ENCODE assay signal across 24 mouse cellular contexts in the genomic region with DNA sequence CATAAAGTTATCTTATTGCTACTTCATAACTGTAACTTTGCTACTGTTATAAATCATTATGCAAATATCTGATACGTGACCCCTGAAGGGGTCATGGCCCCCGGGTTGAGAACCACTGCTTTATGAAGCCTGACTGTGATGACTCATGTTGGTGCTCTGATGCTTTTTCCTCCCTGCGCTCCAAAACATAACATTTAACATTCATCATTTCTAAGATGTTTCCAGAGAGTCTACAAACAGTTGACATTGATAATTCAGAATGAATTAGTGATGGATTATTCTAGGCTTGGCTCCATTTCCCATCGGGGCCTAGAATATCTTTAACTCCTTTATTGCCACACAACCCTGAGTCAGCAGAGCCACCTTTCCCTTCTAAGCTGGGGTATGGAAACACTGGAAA.
A peak's percentile ranks its signal among the peaks of the same experiment; 100 is the strongest.
DNase-seq lines count a peak whose midpoint lies in the region; TF ChIP-seq lines count a peak whose summit lies in the region.
"Had no signal": no experiment of that assay in that cellular context is flagged by ENCODE, and none has a peak within 500 bp of the region (broad histone marks: within the 10 kb centered on the region; RNA-seq: fewer than 3 reads in every experiment).

No protein-coding gene starts in this region.

- no peak for TF ChIP-seq POLR2A in cortical plate, adult 2 months (IDR thresholded peaks at IDR 0.05; ENCODE audit: extremely low read depth, insufficient read depth, low read length)

- peak; percentile 37 for DNase-seq in adrenal gland, postnatal 10 days
- no peak for DNase-seq in adrenal gland, postnatal 14 days
- DNase-seq in kidney, postnatal 10 days, result peak; percentile 26
- no peak for DNase-seq in kidney, postnatal 36 days
- no peak for DNase-seq in urinary bladder, postnatal 4 days (ENCODE audit: low spot score in 2 of 2)
- DNase-seq: adrenal gland, adult 8-10 months; cerebellum, adult 11 months; cerebellum, adult 2 months; cerebellum, adult 9-11 months; cerebellum, postnatal 25 days; embryo, embryonic 11 days; gastrocnemius, postnatal 25 days; heart, adult 18-20 months; heart, postnatal 10 days; heart, postnatal 36 days had no signal

- peaks cover 22% of the 10 kb centered on the region for H3K4me1 ChIP-seq in cortical plate, adult 2 months (ENCODE audit: control insufficient read depth, insufficient read depth, low read length)

- no peak overlapping the region for H3K4me3 ChIP-seq in cortical plate, adult 2 months (ENCODE audit: insufficient read depth, low read length)
- H3K4me3 ChIP-seq: embryonic facial prominence, embryonic 10.5 days; embryonic facial prominence, embryonic 13.5 days; erythroblast, embryonic 14.5 days; forebrain, embryonic 12.5 days; forebrain, embryonic 15.5 days; heart, embryonic 12.5 days; heart, embryonic 15.5 days; hindbrain, embryonic 15.5 days had no signal

- no peak for TF ChIP-seq CTCF in cortical plate, adult 2 months (IDR thresholded peaks at IDR 0.05; ENCODE audit: extremely low read depth, insufficient read depth, low read length)

- H3K27ac ChIP-seq in cortical plate, adult 2 months (ENCODE audit: insufficient read depth, low read length), result peak overlapping the region; percentile 53
- H3K27ac ChIP-seq: embryonic facial prominence, embryonic 10.5 days; embryonic facial prominence, embryonic 13.5 days; forebrain, embryonic 12.5 days; forebrain, embryonic 15.5 days; heart, embryonic 15.5 days; hindbrain, embryonic 15.5 days had no signal

Comparison
In these comparisons a context has a peak if more than half of its experiments do, and no peak if none do; other contexts are left out.
1. DNase-seq: peak in adrenal gland, postnatal 10 days (single experiment) and kidney, postnatal 10 days (single experiment); none in adrenal gland, postnatal 14 days (single experiment), kidney, postnatal 36 days (0 of 2) and urinary bladder, postnatal 4 days (0 of 2).